Mouse (Mus musculus) MEL (cell line): ENCODE results near the gene Cdk20.

Experiments used
- BHLHE40 ChIP-seq: IDR thresholded peaks from 2 replicates; pipeline ENCODE4 v1.6.1; 2012; ENCODE audit warnings: low read depth, mild to moderate bottlenecking, inconsistent platforms, low read length, improper control_type of control experiment, borderline replicate concordance
- CTCF ChIP-seq, 3 experiments: IDR thresholded peaks in 2 of 3; conservative IDR thresholded peaks in 1 of 3; 2 replicates each; pipeline ENCODE4 v1.5.1; 2011 to 2012; ENCODE audit warnings: low read length in 3 of 3, low read depth in 2 of 3, mild to moderate bottlenecking in 2 of 3, improper control_type of control experiment in 1 of 3, inconsistent platforms in 1 of 3, mixed read lengths in 1 of 3, moderate library complexity in 1 of 3; ENCODE audit not compliant: control insufficient read depth in 1 of 3, insufficient read depth in 1 of 3, poor library complexity in 1 of 3, severe bottlenecking in 1 of 3
- E2F4 ChIP-seq: IDR thresholded peaks from 2 replicates; pipeline ENCODE4 v1.6.1; 2011; ENCODE audit warnings: low read depth, low read length, improper control_type of control experiment, borderline replicate concordance
- GATA1 ChIP-seq: IDR thresholded peaks from 2 replicates; pipeline ENCODE4 v1.6.1; 2011; ENCODE audit warnings: low read depth, low read length, improper control_type of control experiment
- JUND ChIP-seq: IDR thresholded peaks from 2 replicates; pipeline ENCODE4 v1.6.1; 2011; ENCODE audit warnings: low read depth, mild to moderate bottlenecking, improper control_type of control experiment, low read length
- MAZ ChIP-seq: IDR thresholded peaks from 2 replicates; pipeline ENCODE4 v1.6.1; 2012; ENCODE audit warnings: low read depth, mild to moderate bottlenecking, inconsistent platforms, low read length, improper control_type of control experiment
- MYC ChIP-seq: IDR thresholded peaks from 2 replicates; pipeline ENCODE4 v1.6.1; 2011; ENCODE audit warnings: low read depth, mild to moderate bottlenecking, low read length, improper control_type of control experiment, moderate library complexity
- RAD21 ChIP-seq: IDR thresholded peaks from 2 replicates; pipeline ENCODE4 v1.6.1; 2011; ENCODE audit warnings: mild to moderate bottlenecking, low read depth, low read length, improper control_type of control experiment
- TCF12 ChIP-seq: IDR thresholded peaks from 2 replicates; pipeline ENCODE4 v1.6.1; 2014; ENCODE audit warnings: low read depth, mild to moderate bottlenecking, inconsistent platforms, low read length, improper control_type of control experiment, moderate library complexity
- ZC3H11A ChIP-seq: IDR thresholded peaks from 2 replicates; pipeline ENCODE4 v1.6.1; 2012; ENCODE audit warnings: low read depth, mild to moderate bottlenecking, inconsistent platforms, low read length, improper control_type of control experiment
- ZNF384 ChIP-seq: IDR thresholded peaks from 2 replicates; pipeline ENCODE4 v1.6.1; 2012; ENCODE audit warnings: low read depth, mild to moderate bottlenecking, inconsistent platforms, low read length, improper control_type of control experiment

GRCm38 (mm10) chr13:64421386-64421785 is 10.7 kb upstream of the Cdk20 start:
- no peak for TF ChIP-seq CTCF (IDR thresholded peaks at IDR 0.05 in 2 of 3, conservative IDR thresholded peaks at IDR 0.05 in 1 of 3; ENCODE audit: control insufficient read depth in 1 of 3, insufficient read depth in 1 of 3, low read depth in 2 of 3, low read length in 3 of 3, poor library complexity in 1 of 3, severe bottlenecking in 1 of 3)
- TF ChIP-seq JUND, result no peak
- TF ChIP-seq BHLHE40, result no peak
- TF ChIP-seq GATA1, result no peak
- TF ChIP-seq ZC3H11A, result no peak
- no peak for TF ChIP-seq E2F4
- TF ChIP-seq MAZ, result no peak
- TF ChIP-seq ZNF384, result no peak
- TF ChIP-seq RAD21, result no peak
- TF ChIP-seq TCF12, result no peak
- no peak for TF ChIP-seq MYC
